Mouse (Mus musculus): ENCODE results near the gene Opa1.

Opa1 gene

GRCm38 (mm10) chr16:29656187-29656825 is 77.2 kb downstream of the Opa1 start:
- DNase-seq (ENCODE audit: low spot score in 2 of 2) = no peak

GRCm38 (mm10) chr16:29656901-29657300 is 77.8 kb downstream of the Opa1 start:
- no peak for DNase-seq (ENCODE audit: low spot score in 2 of 2)

- DNase-seq (ENCODE audit: low spot score in 2 of 2) = no peak
Measured at GRCm38 (mm10) chr16:29657650-29658548, 78.8 kb downstream of the Opa1 start.

- DNase-seq (ENCODE audit: low spot score in 2 of 2) = no peak
Measured at GRCm38 (mm10) chr16:29659101-29659810, 80.1 kb downstream of the Opa1 start.

GRCm38 (mm10) chr16:29663042-29663758 is 84.1 kb downstream of the Opa1 start:
- no peak for DNase-seq (ENCODE audit: low spot score in 2 of 2)

GRCm38 (mm10) chr16:29664392-29664791 is 85.3 kb downstream of the Opa1 start:
- no peak for DNase-seq (ENCODE audit: low spot score in 2 of 2)

- no peak for DNase-seq (ENCODE audit: low spot score in 2 of 2)
Measured at GRCm38 (mm10) chr16:29666991-29667701, 88.0 kb downstream of the Opa1 start.

- no peak for DNase-seq (ENCODE audit: low spot score in 2 of 2)
Measured at GRCm38 (mm10) chr16:29667702-29668061, 88.5 kb downstream of the Opa1 start.

- no peak for DNase-seq (ENCODE audit: low spot score in 2 of 2)
Measured at GRCm38 (mm10) chr16:29668451-29668850, 89.3 kb downstream of the Opa1 start.

GRCm38 (mm10) chr16:29670806-29671205 is 91.7 kb downstream of the Opa1 start:
- no peak for DNase-seq (ENCODE audit: low spot score in 2 of 2)

GRCm38 (mm10) chr16:29673230-29673629 is 94.1 kb downstream of the Opa1 start:
- no peak for DNase-seq (ENCODE audit: low spot score in 2 of 2)

- no peak for DNase-seq (ENCODE audit: low spot score in 2 of 2)
Measured at GRCm38 (mm10) chr16:29679607-29680006, 100.5 kb downstream of the Opa1 start.

GRCm38 (mm10) chr16:29680548-29681175 is 101.5 kb downstream of the Opa1 start:
- DNase-seq (ENCODE audit: low spot score in 2 of 2) = no peak

GRCm38 (mm10) chr16:29682555-29683431 is 103.7 kb downstream of the Opa1 start:
- DNase-seq (ENCODE audit: low spot score in 2 of 2) = no peak

GRCm38 (mm10) chr16:29683563-29683962 is 104.4 kb downstream of the Opa1 start:
- DNase-seq (ENCODE audit: low spot score in 2 of 2) = no peak

GRCm38 (mm10) chr16:29684111-29684510 is 105.0 kb downstream of the Opa1 start:
- no peak for DNase-seq (ENCODE audit: low spot score in 2 of 2)

GRCm38 (mm10) chr16:29684641-29685040 is 105.5 kb downstream of the Opa1 start:
- no peak for DNase-seq (ENCODE audit: low spot score in 2 of 2)

- no peak for DNase-seq (ENCODE audit: low spot score in 2 of 2)
Measured at GRCm38 (mm10) chr16:29686141-29686540, 107.0 kb downstream of the Opa1 start.

GRCm38 (mm10) chr16:29687987-29688885 is 109.1 kb downstream of the Opa1 start:
- no peak for DNase-seq (ENCODE audit: low spot score in 2 of 2)
